Mouse (Mus musculus): ENCODE results near the gene Slc16a1.

GRCm38 (mm10) chr3:104658706-104659105 is 20.2 kb downstream of the Slc16a1 start:
- TF ChIP-seq CTCF (IDR thresholded peaks at IDR 0.05; ENCODE audit: control insufficient read depth, insufficient read depth, insufficient read length) (no peak), USF1 (IDR thresholded peaks at IDR 0.05; ENCODE audit: low read depth) (no peak), CEBPB (IDR thresholded peaks at IDR 0.05; ENCODE audit: low read depth) (no peak), MYOG (IDR thresholded peaks at IDR 0.05; ENCODE audit: control insufficient read depth, extremely low read depth, insufficient read length) (no peak), FOSL1 (IDR thresholded peaks at IDR 0.05; ENCODE audit: insufficient read depth, low read length, poor library complexity, severe bottlenecking) (no peak)
